Comparison of ENCODE assay signal across 11 mouse cellular contexts in the genomic region with DNA sequence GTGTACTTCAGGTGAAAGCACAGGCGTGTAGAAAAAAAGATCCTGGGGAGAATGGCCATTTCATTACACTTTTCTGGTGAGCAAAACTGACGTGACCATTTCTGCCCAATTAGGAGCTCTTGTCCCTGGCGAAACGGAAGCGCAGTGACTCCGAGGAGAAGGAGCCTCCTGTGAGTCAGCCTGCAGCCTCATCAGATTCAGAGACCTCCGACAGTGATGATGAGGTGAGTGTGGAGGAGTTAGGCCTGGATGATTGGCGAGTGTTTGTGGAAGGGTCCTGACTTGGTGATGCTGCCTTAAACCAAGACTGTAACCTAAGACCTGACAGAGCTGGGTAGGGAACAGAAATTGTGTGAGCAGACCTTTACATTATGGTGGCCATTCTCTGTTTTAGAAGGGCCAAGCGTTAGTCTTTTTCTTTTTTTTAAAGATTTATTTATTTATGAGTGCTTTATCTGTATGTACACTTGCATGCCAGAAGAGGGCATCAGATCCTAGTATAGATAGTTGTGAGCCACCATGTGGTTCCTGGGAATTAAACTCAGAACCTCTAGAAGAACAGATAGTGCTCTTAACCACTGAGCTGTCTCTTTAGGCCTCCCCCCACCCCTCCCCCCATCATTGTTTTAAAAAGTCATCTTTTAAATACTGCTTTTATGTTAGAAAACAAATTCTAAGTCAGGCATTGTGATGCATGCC. TPM values are rescaled to one million over a fixed set of nuclear protein-coding genes. Genes with fewer than 3 reads are reported as not detected.
DNase-seq lines count a peak whose midpoint lies in the region; ATAC-seq and TF ChIP-seq lines count a peak whose summit lies in the region.
"Had no signal": no experiment of that assay in that cellular context is flagged by ENCODE, and none has a peak within 500 bp of the region (broad histone marks: within the 10 kb centered on the region; RNA-seq: fewer than 3 reads in every experiment).

No protein-coding gene starts in this region.

- in situ Hi-C loops in Patski (cut with MboI; ENCODE audit: low pct_unique_long_range_greater_than_20kb): no loop called here

- H3K9me3 ChIP-seq in forebrain, postnatal 0 days (ENCODE audit: low read length): no peaks in the 10 kb centered on the region
- no peaks in the 10 kb centered on the region for H3K9me3 ChIP-seq in forebrain, embryonic 11.5 days (ENCODE audit: control insufficient read depth, low read length)
- H3K9me3 ChIP-seq in lung, embryonic 14.5 days (ENCODE audit: low read depth, low read length): no peaks in the 10 kb centered on the region
- H3K9me3 ChIP-seq in midbrain, embryonic 10.5 days (replicated peaks): no peaks in the 10 kb centered on the region

- no peak overlapping the region for H3K4me3 ChIP-seq in forebrain, postnatal 0 days (ENCODE audit: low read depth, low read length)
- no peak overlapping the region for H3K4me3 ChIP-seq in forebrain, embryonic 11.5 days (ENCODE audit: low read depth, low read length)
- no peak overlapping the region for H3K4me3 ChIP-seq in lung, embryonic 14.5 days (ENCODE audit: low read depth, low read length)
- H3K4me3 ChIP-seq in midbrain, embryonic 10.5 days: no peak overlapping the region

- H3K27ac ChIP-seq in forebrain, postnatal 0 days (ENCODE audit: low read depth, low read length): no peak overlapping the region
- H3K27ac ChIP-seq in forebrain, embryonic 11.5 days (ENCODE audit: low read depth, low read length): no peak overlapping the region
- H3K27ac ChIP-seq in lung, embryonic 14.5 days (ENCODE audit: low read depth): no peak overlapping the region
- H3K27ac ChIP-seq in midbrain, embryonic 10.5 days (replicated peaks): no peak overlapping the region

- peaks cover 15% of the 10 kb centered on the region; the same call in 1 of the 2 replicates for H3K36me3 ChIP-seq in forebrain, postnatal 0 days (ENCODE audit: insufficient read depth)
- no peaks in the 10 kb centered on the region; the same call in 1 of the 2 replicates for H3K36me3 ChIP-seq in forebrain, embryonic 11.5 days (ENCODE audit: control insufficient read depth, insufficient read depth, low read length)
- peaks cover 34% of the 10 kb centered on the region for H3K36me3 ChIP-seq in lung, embryonic 14.5 days (ENCODE audit: insufficient read depth)
- peaks cover 64% of the 10 kb centered on the region for H3K36me3 ChIP-seq in midbrain, embryonic 10.5 days

- POLR2A ChIA-PET in Patski (lab: Charles Lee): interaction anchor here (0.6 kb wide), 1 partner anchor 999 kb away, joined by 3 read pairs; no protein-coding TSS in a partner anchor

- 79% methylated on average over 9 of the region's 9 CpGs for WGBS in forebrain, postnatal 0 days
- 83% methylated on average over 9 of the region's 9 CpGs for WGBS in forebrain, embryonic 11.5 days
- 63% methylated on average over 9 of the region's 9 CpGs for WGBS in lung, embryonic 14.5 days
- WGBS in midbrain, embryonic 10.5 days: 87% methylated on average over 9 of the region's 9 CpGs

- peak; percentile 53 for TF ChIP-seq CTCF in forebrain, postnatal 0 days (IDR thresholded peaks at IDR 0.05; ENCODE audit: low read depth)
- TF ChIP-seq CTCF in lung, embryonic 14.5 days (IDR thresholded peaks at IDR 0.05; ENCODE audit: low read depth): peak; percentile 35; the same call in 1 of the 2 replicates
- TF ChIP-seq CTCF in Patski (IDR thresholded peaks at IDR 0.05): peak; percentile 54

- CTCF ChIA-PET in Patski (lab: Charles Lee): interaction anchor here (0.9 to 2.1 kb wide), 2 partner anchors 22 to 36 kb away, joined by 3 to 6 read pairs; no protein-coding TSS in a partner anchor

- ATAC-seq in forebrain, postnatal 0 days: no peak
- ATAC-seq in forebrain, embryonic 11.5 days (replicated peaks; ENCODE audit: low FRiP score): no peak
- ATAC-seq in lung, embryonic 14.5 days (ENCODE audit: insufficient read depth): no peak
- no peak for ATAC-seq in Patski
- ATAC-seq: hindbrain, embryonic 16.5 days had no signal

- H3K4me1 ChIP-seq in forebrain, postnatal 0 days (ENCODE audit: insufficient read depth): no peaks in the 10 kb centered on the region
- H3K4me1 ChIP-seq in forebrain, embryonic 11.5 days (replicated peaks; ENCODE audit: control insufficient read depth, insufficient read depth, low read length): no peaks in the 10 kb centered on the region
- no peaks in the 10 kb centered on the region for H3K4me1 ChIP-seq in lung, embryonic 14.5 days (ENCODE audit: insufficient read depth)
- H3K4me1 ChIP-seq in midbrain, embryonic 10.5 days: no peaks in the 10 kb centered on the region

- H3K4me2 ChIP-seq in forebrain, postnatal 0 days (ENCODE audit: low read depth): no peak overlapping the region
- H3K4me2 ChIP-seq in forebrain, embryonic 11.5 days (ENCODE audit: low read depth, low read length, severe bottlenecking): no peak overlapping the region
- no peak overlapping the region for H3K4me2 ChIP-seq in lung, embryonic 14.5 days

- H3K27me3 ChIP-seq in forebrain, postnatal 0 days (ENCODE audit: insufficient read depth, low read length): no peaks in the 10 kb centered on the region
- no peaks in the 10 kb centered on the region for H3K27me3 ChIP-seq in forebrain, embryonic 11.5 days (ENCODE audit: control insufficient read depth, insufficient read depth, low read length)
- H3K27me3 ChIP-seq in lung, embryonic 14.5 days (ENCODE audit: insufficient read depth, low read length): no peaks in the 10 kb centered on the region
- no peaks in the 10 kb centered on the region for H3K27me3 ChIP-seq in Patski
- H3K27me3 ChIP-seq in midbrain, embryonic 10.5 days (ENCODE audit: low read depth, poor library complexity, severe bottlenecking): no peaks in the 10 kb centered on the region

- DNase-seq in forebrain, postnatal 0 days: peak; percentile 24
- DNase-seq in forebrain, embryonic 11.5 days (ENCODE audit: low spot score): no peak
- peak; percentile 17 for DNase-seq in lung, embryonic 14.5 days
- no peak for DNase-seq in lung, postnatal 25 days (ENCODE audit: low spot score)
- no peak for DNase-seq in Patski (ENCODE audit: low read depth, low spot score)
- peak; percentile 41 for DNase-seq in retina, postnatal 1 day
- no peak for DNase-seq in left cerebral cortex, adult 9 months (ENCODE audit: low spot score in 2 of 2)
- no peak for DNase-seq in midbrain, embryonic 10.5 days (ENCODE audit: low spot score)
- DNase-seq: right cerebral cortex, postnatal 14 days had no signal

- H3K9ac ChIP-seq in forebrain, postnatal 0 days: no peak overlapping the region
- H3K9ac ChIP-seq in forebrain, embryonic 11.5 days (ENCODE audit: low read length): no peak overlapping the region
- no peak overlapping the region for H3K9ac ChIP-seq in lung, embryonic 14.5 days

RNA-seq across cellular contexts. Expression of a gene that starts 17.3 kb away (rescaled TPM):
- total RNA-seq in forebrain, postnatal 0 days (2014; rRNA removed): 28.0 and 33.5 TPM in 2 replicates
- 49.6 and 68.6 TPM in 2 replicates for polyA plus RNA-seq in forebrain, postnatal 0 days (2015; fragmentation: Nextera tagmentation; extraction: Ambion mirVana)
- polyA plus RNA-seq in forebrain, embryonic 11.5 days (2014; fragmentation: Nextera tagmentation; extraction: Ambion mirVana): 32.1 and 39.5 TPM in 2 replicates
- polyA plus RNA-seq in lung, embryonic 14.5 days (2014; fragmentation: Nextera tagmentation; extraction: Ambion mirVana): 26.2 and 28.0 TPM in 2 replicates
- 36.0 TPM for polyA plus RNA-seq in Patski (2021)
- polyA plus RNA-seq in midbrain, embryonic 10.5 days (2016; fragmentation: Nextera tagmentation; extraction: Ambion mirVana): 52.0 and 52.4 TPM in 2 replicates

RNA-seq across cellular contexts. Expression of a gene that starts 29.5 kb away (rescaled TPM):
- 26.9 and 27.6 TPM in 2 replicates for total RNA-seq in forebrain, postnatal 0 days (2014; rRNA removed)
- polyA plus RNA-seq in forebrain, postnatal 0 days (2015; fragmentation: Nextera tagmentation; extraction: Ambion mirVana): 41.3 and 42.0 TPM in 2 replicates
- polyA plus RNA-seq in forebrain, embryonic 11.5 days (2014; fragmentation: Nextera tagmentation; extraction: Ambion mirVana): 37.7 and 39.5 TPM in 2 replicates
- polyA plus RNA-seq in lung, embryonic 14.5 days (2014; fragmentation: Nextera tagmentation; extraction: Ambion mirVana): 36.7 and 37.4 TPM in 2 replicates
- 36.7 TPM for polyA plus RNA-seq in Patski (2021)
- polyA plus RNA-seq in midbrain, embryonic 10.5 days (2016; fragmentation: Nextera tagmentation; extraction: Ambion mirVana): 46.2 TPM in 2 replicates

RNA-seq across cellular contexts. Expression of a gene that starts 50.0 kb away (rescaled TPM):
- 7.4 and 11.9 TPM in 2 replicates for total RNA-seq in forebrain, postnatal 0 days (2014; rRNA removed)
- 7.4 and 8.7 TPM in 2 replicates for polyA plus RNA-seq in forebrain, postnatal 0 days (2015; fragmentation: Nextera tagmentation; extraction: Ambion mirVana)
- 1.5 and 1.6 TPM in 2 replicates for polyA plus RNA-seq in forebrain, embryonic 11.5 days (2014; fragmentation: Nextera tagmentation; extraction: Ambion mirVana)
- polyA plus RNA-seq in lung, embryonic 14.5 days (2014; fragmentation: Nextera tagmentation; extraction: Ambion mirVana): 1.3 TPM in 2 replicates
- 0.30 TPM for polyA plus RNA-seq in Patski (2021)
- polyA plus RNA-seq in midbrain, embryonic 10.5 days (2016; fragmentation: Nextera tagmentation; extraction: Ambion mirVana): 0.73 and 1.4 TPM in 2 replicates
- total RNA-seq: gastrocnemius, adult 8-10 months had no signal

Comparison
In these comparisons a context has a peak if more than half of its experiments do, and no peak if none do; other contexts are left out.
1. DNase-seq: peak in forebrain, postnatal 0 days (single experiment), lung, embryonic 14.5 days (single experiment) and retina, postnatal 1 day (single experiment); none in forebrain, embryonic 11.5 days (single experiment), lung, postnatal 25 days (single experiment), Patski (single experiment), left cerebral cortex, adult 9 months (0 of 2) and midbrain, embryonic 10.5 days (single experiment).
2. Peak in every context shown above with its lines, with median percentiles within 50 percentile points of each other: CTCF ChIP-seq.